Mouse (Mus musculus): Measurements from ENCODE around the gene Sec31a. TPM values are rescaled to one million over a fixed set of nuclear protein-coding genes. Genes with fewer than 3 reads are reported as not detected.

The Sec31a gene
- total RNA-seq (2023) = 10 to 100 TPM; 64.9 to 81.2 TPM

DNA sequence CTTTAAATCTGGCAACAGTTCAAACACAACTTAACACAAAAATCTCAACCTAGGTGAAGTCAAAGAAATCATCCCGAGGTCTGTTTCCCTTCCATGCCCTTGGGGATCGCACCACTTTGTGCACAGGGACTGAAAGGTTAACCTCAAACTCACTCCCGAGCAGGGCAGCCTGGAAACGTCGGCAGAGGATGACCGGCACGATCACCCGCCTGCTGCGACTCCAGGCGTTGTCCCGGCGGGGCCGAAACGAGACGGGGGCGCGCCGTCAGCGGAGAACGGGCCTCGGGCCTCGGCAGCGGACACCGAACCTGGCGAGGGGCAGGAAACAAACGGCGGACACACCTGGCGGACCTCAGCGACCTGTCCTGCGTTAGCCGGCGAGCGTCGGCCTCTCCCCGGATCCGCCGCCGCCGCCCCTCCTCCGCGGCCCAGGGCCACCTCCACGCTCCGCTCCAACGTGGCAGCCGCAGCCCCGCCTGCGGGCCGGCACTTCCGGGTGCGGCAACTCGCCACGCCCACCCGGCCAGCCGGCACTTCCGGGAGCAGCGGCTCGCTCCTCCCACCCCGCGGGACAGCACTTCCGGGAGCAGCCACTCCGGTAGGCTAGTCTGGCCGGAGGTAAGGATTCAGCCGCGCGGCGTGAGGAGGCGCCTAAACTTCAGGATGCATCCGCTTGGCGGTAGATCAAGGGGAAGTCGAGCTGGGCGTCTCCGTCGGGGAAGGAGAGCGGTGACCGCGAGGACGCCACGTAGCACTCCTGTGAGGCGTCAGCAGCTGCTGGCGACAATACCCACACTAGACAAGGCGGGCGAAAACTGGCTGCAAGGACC, at the start of gene Sec31a:
Sec31a (minus strand) TSS at position 474 of the 830 bp plus-strand sequence.

Other genes starting within 250 kb of the Sec31a start
- gene Lin54, start 84.4 kb upstream of the Sec31a start, total RNA-seq (2023) = 10 to 100 TPM; 38.9 to 43.5 TPM
- 10 to 100 TPM; 32.6 to 36.9 TPM for gene Cops4, start 102.1 kb upstream of the Sec31a start, total RNA-seq (2023)
- gene Plac8, start 156.0 kb upstream of the Sec31a start, total RNA-seq (2023) = 100 to 1,000 TPM; 565 to 648 TPM